Mouse (Mus musculus) C2C12 (cell line): ENCODE data around the gene Ephb6.

Experiments used
- CTCF ChIP-seq: IDR thresholded peaks from one replicate; pipeline ENCODE4 v1.5.1; 2011; ENCODE audit not compliant: control insufficient read depth, insufficient read depth, insufficient read length
- MYOD1 ChIP-seq: IDR thresholded peaks from one replicate; pipeline ENCODE4 v1.6.1; 2011; ENCODE audit warnings: low read depth; ENCODE audit not compliant: control insufficient read depth, insufficient read length
- MYOG ChIP-seq: IDR thresholded peaks from one replicate; pipeline ENCODE4 v1.6.1; 2011; ENCODE audit not compliant: control insufficient read depth, insufficient read length; ENCODE audit errors: extremely low read depth
- USF1 ChIP-seq: IDR thresholded peaks from one replicate; pipeline ENCODE4 v1.6.1; 2011; ENCODE audit warnings: low read depth, mild to moderate bottlenecking, control low read depth, moderate library complexity

- TF ChIP-seq MYOD1 (no peak), CTCF (no peak), USF1 (no peak), MYOG (no peak)
These were observed 28.7 kb upstream of the Ephb6 start for GRCm38 (mm10) chr6:41576526-41577097.
